Mouse (Mus musculus) CH12.LX (cell line): Measurements from ENCODE around the gene Tle3.

Source experiments
- CHD1 ChIP-seq: IDR thresholded peaks from 2 replicates; pipeline ENCODE4 v1.6.1; 2012; ENCODE audit warnings: low read depth, low read length, improper control_type of control experiment, inconsistent platforms
- CTCF ChIP-seq, 2 experiments: IDR thresholded peaks in 1 of 2; conservative IDR thresholded peaks in 1 of 2; 2 replicates each; pipeline ENCODE4 v1.5.1; 2011 to 2012; ENCODE audit warnings: low read depth in 2 of 2, low read length in 2 of 2, improper control_type of control experiment in 1 of 2, inconsistent platforms in 1 of 2, mild to moderate bottlenecking in 1 of 2, moderate library complexity in 1 of 2
- E2F4 ChIP-seq: IDR thresholded peaks from 2 replicates; pipeline ENCODE4 v1.6.1; 2011; ENCODE audit warnings: low read depth, low read length, improper control_type of control experiment; ENCODE audit not compliant: insufficient replicate concordance
- ETS1 ChIP-seq: conservative IDR thresholded peaks from 2 replicates; pipeline ENCODE4 v1.6.1; 2012; ENCODE audit warnings: low read depth, mild to moderate bottlenecking, inconsistent platforms, low read length, improper control_type of control experiment, moderate library complexity
- IRF4 ChIP-seq: IDR thresholded peaks from 2 replicates; pipeline ENCODE4 v1.6.1; 2014; ENCODE audit warnings: low read depth, mild to moderate bottlenecking, inconsistent platforms, low read length, improper control_type of control experiment
- JUND ChIP-seq: conservative IDR thresholded peaks from 2 replicates; pipeline ENCODE4 v1.6.1; 2011; ENCODE audit warnings: low read depth, low read length, improper control_type of control experiment
- POLR2A ChIP-seq: IDR thresholded peaks from 2 replicates; pipeline ENCODE4 v1.6.1; 2011; ENCODE audit warnings: low read depth, mild to moderate bottlenecking, improper control_type of control experiment, low read length
- ZKSCAN1 ChIP-seq: IDR thresholded peaks from 2 replicates; pipeline ENCODE4 v1.6.1; 2012; ENCODE audit warnings: low read depth, inconsistent platforms, low read length, improper control_type of control experiment, borderline replicate concordance
- ZNF384 ChIP-seq: IDR thresholded peaks from 2 replicates; pipeline ENCODE4 v1.6.1; 2012; ENCODE audit warnings: low read depth, low read length, improper control_type of control experiment, inconsistent platforms

DNA sequence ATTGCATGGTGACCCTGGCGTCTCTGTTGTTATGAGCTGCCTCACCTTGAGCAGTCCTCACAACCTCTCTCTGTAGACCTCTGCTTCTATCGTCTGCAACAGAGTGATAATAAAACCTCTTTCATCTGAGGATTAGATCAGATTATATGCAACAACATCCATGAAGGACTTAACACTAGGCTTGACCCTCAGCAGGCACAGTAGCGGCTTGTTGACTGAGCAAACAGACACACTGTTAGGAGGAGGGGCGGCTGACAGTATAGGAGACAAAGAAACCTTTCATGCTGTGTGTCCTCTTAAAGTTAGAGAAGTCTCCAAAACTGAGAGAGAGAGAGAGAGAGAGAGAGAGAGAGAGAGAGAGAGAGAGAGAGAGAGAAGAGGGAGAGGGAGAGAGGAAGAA lies 89.7 kb downstream of the Tle3 start:
- TF ChIP-seq JUND (no peak), CTCF (conservative IDR thresholded peaks at IDR 0.05 in 1 of 2, IDR thresholded peaks at IDR 0.05 in 1 of 2; ENCODE audit: low read depth in 2 of 2, low read length in 2 of 2) (no peak), POLR2A (no peak), IRF4 (no peak), E2F4 (no peak), ZNF384 (no peak), ETS1 (no peak), ZKSCAN1 (no peak), CHD1 (no peak)
